Mouse (Mus musculus) retina, postnatal 7 days (tissue): ENCODE data around the gene Tcirg1.

ENCODE experiments used
- DNase-seq: peaks from one replicate; pipeline ENCODE4 v3.0.0-alpha.2; 2012; ENCODE audit warnings: low read depth, low spot score

Gene Tcirg1

DNA sequence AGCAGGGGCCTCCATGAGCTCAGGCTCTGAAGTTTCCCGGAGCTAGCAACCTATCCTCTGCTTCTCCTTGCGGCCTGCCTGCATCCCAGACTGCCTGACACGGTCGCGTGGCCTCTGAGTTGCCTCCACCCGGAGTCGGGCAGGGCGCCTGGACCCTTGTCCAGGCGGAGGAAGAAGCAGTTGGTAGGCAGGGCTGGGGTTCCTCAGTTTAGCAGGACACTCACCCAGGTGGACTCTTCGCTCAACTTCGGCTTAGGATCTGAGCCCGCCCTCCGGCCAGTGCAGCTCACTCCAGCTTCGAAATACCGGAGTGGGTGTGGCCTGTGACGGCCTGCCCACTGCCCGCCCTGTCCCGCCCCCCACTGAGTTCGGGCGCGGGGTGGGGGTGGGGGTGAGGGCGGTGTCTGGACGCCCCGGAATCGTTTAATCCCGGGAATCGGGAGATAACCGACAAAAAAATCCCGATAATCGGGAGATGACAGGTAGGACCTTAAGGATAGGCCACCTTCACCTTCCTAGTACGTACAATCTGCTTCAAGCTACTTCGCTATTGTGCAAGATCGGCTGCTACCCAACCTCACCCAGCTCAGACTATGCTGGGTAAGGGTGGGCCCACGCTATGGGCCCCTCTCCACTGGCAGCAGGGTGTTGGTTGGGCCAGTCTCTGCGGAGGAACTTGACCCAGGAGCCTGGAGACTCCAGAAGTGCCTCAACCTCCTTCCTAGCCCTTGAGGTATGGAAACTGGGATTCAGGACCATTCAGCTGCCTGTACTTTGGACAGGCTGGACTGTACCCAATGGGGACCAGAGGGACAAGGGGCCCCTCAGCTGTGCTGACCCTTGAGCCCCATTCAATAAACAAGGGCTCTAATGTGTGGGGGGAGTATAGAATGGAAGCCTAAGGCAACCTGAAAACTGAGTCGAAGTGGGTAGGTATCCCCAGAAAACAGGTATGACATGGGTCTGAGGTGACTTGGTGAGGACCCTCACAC lies at the start of gene Tcirg1:
Gene Tcirg1, minus strand, starts transcription at position 339 of the 992 bp plus-strand sequence.
- no peak for DNase-seq

DNA sequence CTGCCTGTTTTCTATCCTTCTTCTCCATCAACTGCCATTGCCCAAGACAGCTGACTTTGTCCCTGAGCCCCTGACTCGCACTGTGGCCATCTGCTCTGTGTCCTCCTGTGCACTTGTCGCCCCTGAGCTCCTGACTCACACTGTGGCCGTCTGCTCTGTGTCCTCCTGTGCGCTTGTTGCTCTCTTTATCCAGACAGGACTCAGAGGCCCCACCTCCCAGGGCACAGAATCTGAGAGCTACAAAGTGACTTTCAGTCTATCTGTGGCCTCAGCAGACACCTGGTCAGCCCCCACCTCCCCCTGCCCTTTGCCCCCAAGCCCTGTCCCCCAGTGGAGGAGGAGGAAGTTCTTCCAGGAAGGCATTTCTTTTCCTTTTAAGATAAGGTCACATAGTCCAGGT lies 48.9 kb upstream of the Tcirg1 start:
- no peak for DNase-seq

DNA sequence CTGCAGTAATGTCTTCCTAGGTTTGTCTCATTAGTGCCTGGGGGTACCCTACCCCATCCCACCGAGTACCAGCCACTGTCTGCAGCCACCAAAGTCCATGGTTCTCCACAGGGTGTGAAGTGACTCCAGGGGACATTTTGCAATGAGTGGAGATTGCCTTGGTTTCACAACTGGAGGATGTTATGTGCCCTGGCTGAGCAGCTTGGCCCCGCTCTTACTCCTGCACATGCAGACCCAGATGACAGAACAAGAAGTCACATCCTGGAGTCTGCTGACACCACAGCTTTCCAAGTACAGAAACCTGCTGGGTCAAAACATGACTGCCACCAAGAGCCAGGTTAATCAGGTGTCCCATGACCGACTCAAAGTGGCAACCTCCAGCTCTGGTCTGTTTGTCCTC lies 48.1 kb upstream of the Tcirg1 start:
- no peak for DNase-seq

GRCm38 (mm10) chr19:3952099-3952498 lies 45.2 kb upstream of the Tcirg1 start:
- no peak for DNase-seq

DNA sequence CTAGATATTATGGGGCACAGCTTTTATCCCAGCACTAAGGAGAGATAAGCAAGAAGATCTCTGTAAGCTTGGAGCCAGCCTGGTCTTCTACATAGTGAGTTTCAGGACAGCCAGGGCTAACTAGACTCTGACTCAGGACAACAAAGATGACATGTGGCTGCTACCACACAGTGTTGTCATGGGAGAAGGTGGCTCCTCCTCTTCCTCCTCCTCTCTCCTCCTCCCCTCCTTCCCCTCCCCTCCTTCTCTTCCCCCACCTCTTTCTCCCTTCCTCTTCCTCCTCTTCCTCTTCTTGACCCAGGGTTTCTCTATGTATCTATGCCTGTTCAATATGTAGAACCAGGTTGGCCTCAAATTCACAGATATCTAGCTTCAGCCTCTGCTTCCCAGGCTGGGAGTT lies 44.5 kb upstream of the Tcirg1 start:
- no peak for DNase-seq

DNA sequence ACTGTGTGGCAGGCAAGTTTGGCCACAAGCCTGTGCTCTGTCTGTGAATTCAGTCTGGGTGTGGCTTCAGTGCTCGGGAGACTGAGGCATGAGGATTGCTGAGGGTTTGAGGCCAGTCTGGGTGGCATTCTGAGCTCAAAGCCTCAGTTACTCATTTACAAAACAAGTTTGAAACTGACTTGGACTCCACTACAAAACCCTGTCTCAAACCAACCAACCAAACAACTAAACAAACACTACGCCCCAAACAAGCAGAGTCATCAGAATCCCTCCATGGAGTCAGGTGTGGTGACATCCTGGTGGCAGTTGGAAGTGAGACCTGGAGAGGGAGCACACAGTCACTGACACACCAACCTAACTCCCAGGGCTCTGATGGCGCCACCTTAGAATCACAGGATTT lies 43.4 kb upstream of the Tcirg1 start:
- no peak for DNase-seq

DNA sequence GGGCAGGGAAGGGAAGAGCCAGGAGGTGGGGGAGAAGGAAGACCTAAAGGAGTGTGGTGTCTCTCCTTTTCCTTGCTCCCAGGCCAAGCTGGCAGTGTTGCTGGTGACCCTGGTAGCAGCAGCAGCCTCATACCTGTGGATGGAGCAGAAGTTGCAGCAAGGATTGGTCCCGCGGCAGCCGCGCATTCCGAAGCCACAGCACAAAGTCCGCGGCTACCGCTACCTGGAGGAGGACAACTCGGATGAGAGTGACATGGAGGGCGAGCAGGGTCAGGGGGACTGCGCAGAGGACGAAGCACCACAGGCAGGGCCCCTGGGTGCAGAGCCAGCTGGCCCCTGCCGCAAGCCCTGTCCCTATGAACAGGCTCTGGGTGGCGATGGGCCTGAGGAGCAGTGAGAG lies 41.6 kb upstream of the Tcirg1 start:
- DNase-seq = no peak

GRCm38 (mm10) chr19:3947813-3948212 lies 40.9 kb upstream of the Tcirg1 start:
- no peak for DNase-seq

DNA sequence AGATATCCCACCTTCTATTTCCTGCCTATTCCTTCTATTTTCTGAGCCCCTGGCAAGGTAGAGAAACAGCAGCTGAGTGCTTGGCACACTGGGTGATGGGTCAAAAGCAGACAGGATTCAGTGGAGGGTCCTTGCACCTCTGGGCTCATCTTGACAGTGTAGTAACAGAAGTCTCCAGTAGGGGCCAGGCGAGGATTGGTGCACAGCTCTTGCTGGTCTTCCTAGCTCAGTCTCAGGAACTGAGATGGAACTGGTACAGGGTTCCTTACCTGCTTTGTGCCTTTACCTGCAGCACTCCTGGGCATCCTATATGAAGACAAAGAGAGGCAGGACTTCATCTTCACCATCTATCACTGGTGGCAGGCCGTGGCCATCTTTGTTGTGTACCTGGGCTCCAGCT lies 39.8 kb upstream of the Tcirg1 start:
- DNase-seq = peak; percentile 61

- DNase-seq = no peak
These were observed 39.1 kb upstream of the Tcirg1 start for GRCm38 (mm10) chr19:3945872-3946564.

- DNase-seq = no peak
These were observed 36.2 kb upstream of the Tcirg1 start for GRCm38 (mm10) chr19:3942986-3943735.

DNA sequence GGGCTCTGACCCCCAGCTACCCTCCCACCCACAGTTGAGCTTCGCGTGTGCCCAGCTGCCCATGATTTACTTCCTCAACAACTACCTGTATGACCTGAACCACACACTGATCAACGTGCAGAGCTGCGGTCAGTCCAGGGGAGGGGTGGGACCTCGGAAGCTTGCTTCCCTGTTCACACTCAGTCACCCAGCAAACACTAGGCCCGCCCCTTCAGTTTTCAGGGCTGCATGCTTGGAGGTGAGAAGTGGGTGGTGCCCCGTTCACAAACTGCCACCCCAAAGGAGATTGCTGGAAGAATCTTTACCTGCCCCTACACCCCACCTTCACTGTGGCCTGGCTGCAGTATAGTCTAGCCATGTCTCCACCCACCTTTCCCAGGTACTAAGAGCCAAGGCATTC lies 35.4 kb upstream of the Tcirg1 start:
- no peak for DNase-seq

DNA sequence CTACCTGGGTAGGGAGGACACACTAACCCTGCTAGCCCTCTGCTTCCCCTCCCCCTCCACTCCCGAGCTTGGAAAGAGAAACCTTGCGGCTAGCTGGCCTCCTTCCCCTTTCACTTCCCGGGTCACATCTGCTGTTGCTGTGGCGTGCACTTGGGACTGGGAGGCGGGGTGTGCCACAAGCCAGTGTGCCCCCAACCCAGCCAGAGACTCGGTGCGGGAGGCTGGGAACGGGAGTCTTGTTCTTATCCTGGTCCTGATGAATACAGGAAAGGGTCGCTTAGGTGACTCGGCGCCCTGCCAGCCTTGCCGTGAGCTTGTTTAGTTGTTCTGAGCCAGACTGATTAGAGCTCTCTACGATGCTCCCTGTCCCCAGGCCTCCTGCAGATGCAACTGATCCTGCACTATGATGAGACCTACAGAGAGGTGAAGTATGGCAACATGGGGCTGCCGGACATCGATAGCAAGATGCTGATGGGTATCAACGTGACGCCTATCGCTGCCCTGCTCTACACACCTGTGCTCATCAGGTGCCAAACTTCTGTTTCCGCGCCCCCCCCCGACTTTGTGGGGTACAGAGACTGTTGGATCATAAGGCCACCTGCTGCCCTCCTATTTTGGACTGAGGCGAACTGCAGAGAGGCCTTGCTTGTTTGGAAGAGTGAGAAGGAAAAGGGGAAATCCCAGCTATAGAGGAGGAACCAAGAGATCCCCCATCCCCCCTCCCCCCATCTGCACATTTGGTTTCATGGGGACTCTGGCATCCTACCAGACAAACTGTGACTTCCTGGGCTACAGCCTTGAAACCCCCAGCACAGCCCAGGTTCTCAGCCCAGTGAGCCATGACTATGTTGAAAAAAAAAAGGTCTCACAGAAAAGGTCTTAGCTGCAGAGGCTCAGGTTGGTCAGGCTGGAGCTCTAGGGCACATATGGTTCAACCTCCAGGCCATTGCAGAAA lies 29.2 kb upstream of the Tcirg1 start:
- DNase-seq = no peak

DNA sequence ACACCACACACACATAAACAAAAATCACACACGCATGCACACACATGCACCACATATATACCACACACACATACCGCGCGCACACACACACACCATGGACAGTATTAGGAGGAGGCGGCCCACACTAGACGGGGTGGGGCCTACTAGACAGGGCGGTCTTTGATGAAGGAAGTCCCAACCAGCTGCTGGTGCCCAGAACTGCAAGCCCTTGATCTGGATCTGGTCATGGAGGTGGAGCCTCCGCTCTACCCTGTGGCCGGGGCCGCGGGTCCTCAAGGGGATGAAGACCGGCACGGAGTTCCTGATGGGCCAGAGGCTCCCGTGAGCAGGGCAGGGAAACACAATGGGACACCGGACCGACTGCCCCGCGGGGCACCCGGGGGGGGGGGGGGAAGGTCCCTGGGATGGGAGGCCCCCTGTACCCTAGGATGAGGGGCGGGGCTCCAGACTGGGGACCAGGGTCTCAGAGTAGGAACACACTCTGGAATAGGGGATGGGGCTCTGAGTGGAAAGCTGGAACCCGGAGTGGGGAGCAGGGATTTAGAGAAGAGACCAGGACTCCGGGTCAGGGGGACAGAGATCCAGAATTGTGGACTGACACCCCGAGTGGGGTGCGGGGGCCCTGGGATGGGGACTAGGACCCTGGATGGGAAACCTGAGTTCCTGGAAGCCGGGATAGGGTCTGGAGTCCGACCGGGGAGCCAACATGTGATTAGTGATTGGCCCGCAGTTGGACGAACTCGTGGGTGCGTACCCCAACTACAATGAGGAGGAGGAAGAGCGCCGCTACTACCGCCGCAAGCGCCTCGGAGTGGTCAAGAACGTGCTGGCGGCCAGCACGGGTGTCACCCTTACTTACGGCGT lies 28.3 kb upstream of the Tcirg1 start, which contains the start of gene Unc93b1:
Gene Unc93b1, plus strand, starts transcription at position 155 of the 864 bp plus-strand sequence.
- DNase-seq = no peak

DNA sequence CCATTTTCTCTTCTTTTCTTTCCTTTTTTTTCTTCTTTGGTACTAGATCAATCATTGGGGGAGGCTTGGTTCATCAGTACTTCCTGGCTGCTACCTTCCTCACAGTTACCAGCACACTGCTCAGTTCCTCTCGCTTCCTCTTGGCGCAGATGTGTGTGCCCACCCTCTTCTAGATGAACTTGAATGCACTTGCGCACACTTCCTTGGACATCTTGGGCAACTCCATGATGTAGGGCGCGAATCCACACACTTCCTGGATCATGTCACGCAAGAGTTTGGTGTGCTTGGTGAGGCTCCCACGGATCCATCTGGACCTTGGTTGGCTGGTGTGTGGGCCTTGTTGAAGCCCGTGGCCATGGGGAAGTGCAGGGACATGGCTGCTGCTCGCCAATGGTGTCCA lies 24.8 kb upstream of the Tcirg1 start:
- no peak for DNase-seq

DNA sequence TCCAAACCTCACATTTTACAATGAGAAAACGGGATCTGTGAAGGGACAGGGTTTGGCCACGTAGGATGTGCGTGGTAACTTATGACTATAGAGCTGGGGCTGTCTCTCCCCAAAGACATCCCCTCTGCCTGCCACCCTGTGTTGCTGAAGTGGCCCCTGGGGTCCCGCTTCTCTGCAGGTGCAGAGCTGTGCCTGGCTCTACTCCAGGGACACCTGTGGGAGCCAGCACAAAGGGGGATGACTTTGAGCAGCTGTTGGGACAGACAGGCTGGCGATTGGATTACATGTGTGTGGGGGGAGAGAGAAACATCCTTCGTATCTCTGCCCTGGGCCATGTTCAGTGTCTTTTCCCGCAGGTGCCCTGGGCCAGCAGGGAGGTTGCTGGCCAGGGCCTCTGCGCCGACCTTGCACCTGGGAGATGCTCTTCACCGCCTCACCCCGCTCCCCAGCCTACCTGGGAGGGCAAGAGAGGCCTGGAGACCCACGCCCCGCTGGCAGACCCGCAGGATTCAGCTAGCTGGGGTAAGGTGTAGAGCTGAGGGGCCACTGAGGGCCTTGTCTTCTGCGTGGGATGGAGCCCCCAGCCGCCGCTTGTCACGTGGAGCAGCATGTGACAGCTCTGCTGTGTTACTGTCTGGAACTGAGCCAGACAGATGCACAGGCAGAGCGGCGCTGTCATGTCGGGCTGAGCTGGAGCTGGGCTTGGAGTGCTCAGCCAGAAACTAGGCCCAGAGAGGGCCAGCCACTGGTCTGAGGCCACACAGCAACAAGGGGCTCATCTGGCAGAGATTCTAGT lies 23.5 kb upstream of the Tcirg1 start:
- no peak for DNase-seq

GRCm38 (mm10) chr19:3929211-3929941 lies 22.4 kb upstream of the Tcirg1 start, which contains the start of gene Aldh3b1:
Aldh3b1 (minus strand) TSS chr19:3929808.
- no peak for DNase-seq

DNA sequence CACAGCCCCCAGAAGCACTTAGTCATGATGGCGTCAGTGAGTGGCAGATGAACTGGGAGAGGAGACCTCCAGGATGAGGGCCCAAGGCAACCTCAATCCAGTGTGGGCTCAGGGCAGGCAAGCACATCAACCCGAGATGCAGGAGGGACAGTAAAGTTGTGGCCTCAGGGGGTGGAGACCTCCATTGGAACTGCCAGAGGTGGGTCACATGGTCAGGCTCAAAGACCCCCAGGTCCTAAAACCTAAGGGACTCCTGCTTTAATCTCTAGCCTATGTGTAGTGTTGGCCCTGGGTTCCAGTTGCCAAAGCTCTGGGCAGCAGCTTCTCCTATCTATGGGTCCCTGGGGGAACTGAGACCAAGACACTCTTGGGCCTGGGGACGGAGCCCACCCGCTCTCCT lies 21.8 kb upstream of the Tcirg1 start:
- DNase-seq = no peak
